Mouse (Mus musculus): ENCODE measurements around the gene Dpyd.

The Dpyd gene

DNA sequence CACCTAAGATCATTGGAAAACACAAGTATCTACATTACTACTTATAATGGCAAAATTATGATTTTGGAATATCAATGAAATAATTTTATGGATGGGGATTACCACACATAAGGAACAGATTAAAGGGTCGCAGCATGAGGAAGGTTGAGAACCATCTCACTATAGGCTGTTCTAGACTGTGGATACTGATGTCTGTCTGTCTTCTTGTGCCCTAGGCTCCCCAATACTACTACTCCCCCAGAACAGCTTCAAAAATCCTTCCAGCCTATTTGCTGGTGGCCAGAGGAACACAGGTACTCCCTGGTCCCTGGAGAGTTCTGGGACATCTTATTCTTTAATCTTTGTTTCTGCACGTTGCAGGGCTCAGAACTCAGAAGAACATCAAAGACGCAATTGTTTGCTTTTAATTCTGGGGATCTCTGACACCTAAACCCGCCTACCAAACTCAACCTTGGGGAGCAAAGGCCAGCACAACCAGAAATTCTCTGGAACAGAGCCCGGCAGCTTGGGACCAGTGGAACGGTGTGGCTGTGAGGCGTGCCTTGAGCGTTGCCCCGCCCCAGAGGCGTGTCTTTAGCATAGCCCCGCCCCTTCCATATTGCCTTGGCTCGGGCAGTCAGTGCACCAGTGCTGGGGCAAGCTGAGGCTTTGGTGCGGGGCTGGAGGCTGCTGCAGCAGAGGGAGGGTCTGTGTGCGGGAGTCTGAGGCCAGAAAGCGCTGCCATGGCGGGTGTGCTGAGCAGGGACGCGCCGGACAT, at the start of gene Dpyd:
Dpyd (plus strand) TSS at position 576 of the 757 bp plus-strand sequence.
- DNase-seq (ENCODE audit: low read depth, low spot score) = no peak

DNA sequence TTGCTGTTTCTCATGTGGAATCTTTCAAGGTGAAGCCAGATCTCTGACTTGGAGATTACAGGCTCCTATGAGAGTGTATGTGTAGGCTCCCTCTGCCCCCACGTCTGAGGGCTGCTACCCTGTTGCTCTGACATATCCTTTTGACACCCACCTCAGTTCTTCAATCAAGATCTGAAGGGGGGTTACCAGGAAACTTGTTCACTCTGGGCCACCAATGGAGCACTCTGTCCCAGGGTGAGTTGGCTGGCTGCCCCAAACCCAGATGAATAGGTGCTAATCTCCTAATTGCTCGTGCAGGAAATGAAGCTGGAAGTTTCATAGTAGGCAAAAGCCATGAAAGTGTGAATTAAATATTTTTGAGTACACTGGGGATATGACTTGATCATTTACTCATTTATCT, 24.3 kb upstream of the Dpyd start:
- DNase-seq (ENCODE audit: low read depth, low spot score) = no peak

DNA sequence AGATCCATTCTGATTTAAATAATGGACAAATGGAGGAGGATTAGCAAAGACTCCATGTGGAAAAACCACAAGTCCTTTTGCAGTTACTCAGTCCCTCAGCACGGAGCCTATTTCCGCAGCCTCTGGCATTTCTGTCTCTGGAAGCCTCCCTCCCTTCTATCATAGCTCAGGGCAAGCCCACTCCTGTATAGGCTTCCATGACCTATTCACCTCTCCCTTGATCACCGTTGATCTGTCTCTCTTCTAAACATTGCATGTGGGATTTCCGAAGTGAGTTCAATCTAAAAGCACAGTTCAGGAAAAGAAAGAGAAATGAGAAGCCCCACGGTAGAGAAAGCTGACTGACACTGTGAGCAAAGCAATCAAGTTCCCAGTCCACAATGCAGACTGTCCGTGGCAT, 20.2 kb upstream of the Dpyd start:
- DNase-seq (ENCODE audit: low read depth, low spot score) = no peak

DNA sequence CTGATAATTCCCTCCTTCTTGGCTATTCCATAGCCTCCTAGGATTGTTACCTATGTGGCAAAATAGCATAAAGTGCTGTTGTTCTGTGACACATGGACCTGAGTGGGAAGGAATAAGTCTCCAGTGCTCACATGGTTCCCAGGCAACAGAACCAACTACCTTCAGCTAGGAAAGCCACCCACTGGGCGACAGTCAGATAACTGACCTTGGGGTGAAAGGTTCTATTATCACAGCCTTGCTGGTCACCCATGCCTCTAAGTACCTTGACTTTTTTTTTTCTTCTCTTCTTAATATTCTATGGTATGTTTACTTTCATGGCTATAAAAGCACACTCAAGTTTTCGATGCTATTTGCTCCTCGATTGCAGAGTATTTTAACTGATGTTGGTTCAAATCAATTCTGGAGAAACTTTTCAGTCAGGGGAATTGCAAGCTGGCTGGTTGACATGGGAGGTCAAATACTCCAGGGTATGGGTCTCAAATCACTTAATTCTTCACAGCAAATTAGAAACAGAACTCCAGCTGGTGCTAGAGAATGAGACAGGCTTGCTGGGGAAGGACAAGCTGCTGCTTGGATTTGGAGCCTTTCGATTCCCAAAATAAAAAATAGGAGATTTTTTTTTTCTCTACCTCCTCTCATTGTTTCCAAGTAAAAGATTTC, 14.2 kb upstream of the Dpyd start:
- DNase-seq (ENCODE audit: low read depth, low spot score) = no peak

DNA sequence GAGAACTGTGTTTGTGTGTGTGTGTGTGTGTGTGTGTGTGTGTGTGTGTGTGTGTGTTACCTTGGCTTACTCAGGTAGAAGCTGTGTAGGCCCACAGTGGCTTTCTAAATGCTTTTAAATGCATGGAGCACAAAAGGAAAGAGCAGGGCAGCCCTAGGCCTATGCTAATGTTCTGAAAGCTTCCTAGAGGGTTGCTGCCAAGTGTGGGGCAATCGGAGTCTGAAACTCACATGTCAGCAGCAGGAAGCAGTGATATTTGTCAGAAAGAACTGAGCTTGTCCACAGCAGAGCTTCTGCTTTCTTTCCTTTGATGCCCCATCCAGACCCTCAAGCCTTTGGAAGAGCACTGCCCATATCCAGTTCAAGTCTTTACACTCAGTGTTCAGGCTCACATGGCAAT, 4.3 kb upstream of the Dpyd start:
- no peak for DNase-seq (ENCODE audit: low read depth, low spot score)

DNA sequence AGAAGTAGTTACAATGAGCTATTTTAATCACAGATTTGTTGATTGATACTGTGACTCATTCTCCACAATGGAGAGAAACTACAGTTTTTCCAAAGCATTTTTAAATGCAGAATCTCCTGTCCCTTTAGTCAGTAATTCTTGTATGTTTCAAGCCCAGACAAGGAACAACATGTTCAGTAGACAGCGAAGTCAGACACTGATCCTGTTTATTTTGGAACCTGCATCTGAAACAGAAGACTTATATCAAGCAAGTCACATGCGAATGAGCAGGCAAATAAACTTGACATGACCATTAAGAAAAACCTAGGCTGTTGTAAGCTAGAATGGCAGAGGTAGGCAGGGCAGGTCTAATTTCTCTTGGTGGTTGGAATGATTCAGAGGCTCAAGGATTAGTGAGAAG, 2.0 kb upstream of the Dpyd start:
- DNase-seq (ENCODE audit: low read depth, low spot score) = no peak

DNA sequence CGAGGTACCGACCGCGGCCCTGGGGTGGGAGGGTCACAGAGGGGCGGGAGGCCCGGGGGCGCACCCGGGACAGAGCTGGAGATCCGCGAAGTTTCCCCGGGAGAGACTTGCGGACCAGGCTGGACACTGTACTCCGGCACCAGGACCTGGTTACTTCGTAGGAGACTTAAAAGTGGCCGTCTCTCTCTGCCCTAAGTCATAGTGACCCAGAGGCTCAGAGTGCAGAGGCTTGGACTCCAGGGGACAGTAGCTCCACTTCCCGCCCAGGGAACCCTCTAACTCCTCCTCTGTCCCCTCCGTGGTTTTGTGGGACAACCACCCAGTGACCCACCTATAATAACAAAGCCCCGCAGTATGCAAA, 362 bp downstream of the Dpyd start:
- DNase-seq (ENCODE audit: low read depth, low spot score) = no peak

DNA sequence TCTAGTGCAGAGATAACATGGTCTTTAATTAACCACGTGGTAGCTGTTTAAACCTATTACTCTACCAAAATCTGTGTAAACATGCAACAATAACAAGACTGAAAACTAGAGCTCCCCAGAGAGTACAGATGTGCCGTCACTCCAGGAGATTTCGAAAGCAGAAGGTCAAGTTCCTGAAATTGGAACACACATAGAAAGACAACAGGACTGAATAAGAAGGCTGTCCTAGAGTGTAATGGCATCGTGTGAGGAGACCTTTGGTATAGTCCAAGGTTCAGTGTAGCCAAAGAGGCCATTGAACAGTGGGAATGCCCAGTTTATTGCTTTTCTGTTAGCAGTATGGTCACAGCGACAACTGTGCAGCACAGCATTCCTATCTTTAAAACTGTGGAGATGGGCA, 4.8 kb downstream of the Dpyd start:
- DNase-seq (ENCODE audit: low read depth, low spot score) = no peak

DNA sequence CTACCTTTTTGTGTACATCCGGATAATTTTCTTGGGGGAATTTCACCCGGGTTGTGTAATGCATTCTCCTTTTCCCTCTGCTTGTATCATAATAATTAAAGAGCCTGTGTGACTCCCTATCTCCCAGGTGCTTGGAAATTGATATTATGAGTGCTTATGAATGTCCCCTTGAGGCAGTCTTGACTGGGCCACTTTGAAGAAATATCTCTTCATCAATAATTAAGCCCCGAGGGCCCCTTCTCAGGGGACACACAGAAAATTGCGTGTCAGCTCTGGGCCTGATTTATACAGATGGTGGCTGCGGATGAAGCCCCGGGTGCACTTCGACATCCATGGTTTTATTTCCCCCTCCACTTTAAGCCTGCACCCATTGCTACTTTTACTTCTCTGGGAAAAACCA, 8.3 kb downstream of the Dpyd start:
- DNase-seq (ENCODE audit: low read depth, low spot score) = no peak

DNA sequence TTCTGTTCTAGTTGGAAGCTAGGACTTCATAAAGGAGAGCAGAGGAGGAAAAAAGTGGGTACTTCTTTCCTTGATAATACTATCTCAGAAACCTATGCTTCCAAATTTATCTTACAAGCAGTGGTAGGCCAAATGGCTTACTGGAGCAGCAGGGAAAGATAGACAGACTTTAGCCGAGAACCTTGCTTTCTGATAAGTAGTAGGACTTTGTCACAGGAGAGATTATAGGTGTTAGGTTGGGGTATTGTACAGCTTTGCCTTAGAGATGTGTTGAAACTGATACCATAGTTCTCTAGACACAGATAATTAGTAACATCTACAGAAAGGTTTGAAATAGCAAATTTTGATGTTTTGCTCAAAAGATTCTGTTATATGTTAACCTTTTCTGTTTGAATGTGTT, 28.6 kb downstream of the Dpyd start:
- no peak for DNase-seq (ENCODE audit: low read depth, low spot score)

DNA sequence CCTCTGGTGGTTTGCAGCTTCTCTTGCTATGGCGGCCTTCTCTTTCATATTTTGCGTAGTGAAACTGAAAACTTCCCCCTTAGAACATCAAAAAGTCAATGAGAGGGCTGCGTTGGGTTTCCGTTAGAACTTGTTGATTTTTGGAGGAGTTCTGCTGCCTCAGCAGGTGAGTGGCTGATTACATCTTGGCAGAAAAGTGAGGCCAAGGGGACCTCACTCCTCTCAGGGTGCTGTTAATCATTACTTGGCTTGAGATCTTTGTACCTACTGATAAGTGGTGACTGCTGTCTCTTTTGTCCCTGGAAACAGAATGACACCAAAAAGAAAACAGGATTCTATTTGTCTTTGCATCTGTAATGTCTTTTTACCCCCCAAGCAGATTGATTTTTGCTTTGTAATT, 32.9 kb downstream of the Dpyd start:
- no peak for DNase-seq (ENCODE audit: low read depth, low spot score)

DNA sequence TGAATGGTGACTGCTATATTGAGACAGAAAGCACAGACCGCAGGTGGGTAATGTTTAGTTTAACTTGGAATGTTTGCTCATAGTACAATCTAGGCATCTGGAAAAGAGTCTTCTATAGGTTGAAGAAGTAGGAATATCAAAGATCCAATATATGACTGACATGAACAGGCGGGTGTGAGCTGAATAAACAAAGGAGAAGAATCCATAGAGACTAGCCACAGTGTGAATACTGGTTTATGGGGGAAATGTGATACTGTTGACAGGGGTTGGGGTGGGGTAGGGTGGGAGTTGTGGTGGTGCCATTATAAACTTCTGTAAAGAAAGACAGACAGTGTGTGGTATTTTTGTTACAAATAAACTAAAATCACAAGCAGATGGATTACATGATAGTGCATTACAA, 33.8 kb downstream of the Dpyd start:
- no peak for DNase-seq (ENCODE audit: low read depth, low spot score)

DNA sequence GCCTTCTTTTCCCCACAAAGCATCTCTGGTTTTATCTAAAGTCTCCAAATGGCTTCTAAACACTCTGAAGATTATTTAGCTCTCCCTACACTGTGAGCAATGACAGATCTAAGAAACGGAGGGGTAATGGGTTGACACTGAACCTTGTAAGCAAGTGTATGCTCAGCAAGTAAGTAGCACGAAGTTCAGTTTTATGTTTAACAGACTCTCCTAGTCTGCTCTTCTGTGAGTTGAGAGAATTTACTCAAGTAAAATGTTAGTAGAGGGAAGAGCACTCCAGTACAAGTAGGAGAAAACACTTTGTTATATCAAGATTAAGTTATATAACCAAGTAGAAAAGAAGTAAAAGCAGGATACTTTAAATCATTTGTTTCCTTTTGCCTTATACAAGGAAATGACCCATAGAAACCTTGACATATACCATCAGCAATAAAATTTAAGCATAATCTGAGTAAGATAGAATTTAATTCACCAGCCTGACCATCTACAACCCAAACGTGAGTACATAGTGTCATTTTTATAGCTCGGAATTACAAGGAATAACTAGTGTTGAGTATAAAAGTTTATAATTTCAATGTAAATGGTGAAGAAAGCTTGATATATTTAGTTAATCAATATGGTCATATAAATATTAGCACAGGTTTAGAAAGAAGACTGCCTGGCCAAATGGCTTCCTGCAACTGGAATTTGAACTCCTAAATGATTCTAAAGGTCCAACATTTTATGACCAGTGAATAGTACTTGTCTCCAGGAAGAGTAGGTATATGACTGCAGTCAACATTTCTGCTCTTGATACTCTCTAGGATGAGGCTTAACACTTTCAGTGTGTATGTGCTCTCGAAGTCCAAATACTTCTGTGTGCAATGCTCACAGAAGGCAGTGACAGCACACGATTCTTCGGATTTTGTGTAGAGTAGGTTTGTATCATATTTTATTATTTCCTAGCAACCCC, 40.0 kb downstream of the Dpyd start:
- DNase-seq (ENCODE audit: low read depth, low spot score) = no peak

DNA sequence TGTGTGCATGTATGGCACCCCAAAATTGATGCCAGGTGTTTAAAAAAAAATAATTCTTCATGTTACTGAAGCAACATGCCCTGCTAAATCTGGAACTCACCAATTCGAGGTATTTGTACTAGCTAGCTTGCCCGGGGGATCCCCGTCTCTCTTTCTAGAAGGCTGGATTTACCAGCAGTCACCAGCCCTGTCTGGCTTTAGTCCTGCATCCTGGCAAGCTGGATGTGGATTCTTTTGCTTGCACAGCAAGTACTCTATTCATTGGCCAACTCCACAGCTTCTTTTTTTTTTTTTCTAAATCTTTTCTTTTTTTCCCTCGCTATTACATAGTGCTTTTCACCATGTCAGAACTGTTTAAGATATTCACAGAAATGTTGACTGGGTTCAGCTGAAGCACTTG, 46.8 kb downstream of the Dpyd start:
- no peak for DNase-seq (ENCODE audit: low read depth, low spot score)

DNA sequence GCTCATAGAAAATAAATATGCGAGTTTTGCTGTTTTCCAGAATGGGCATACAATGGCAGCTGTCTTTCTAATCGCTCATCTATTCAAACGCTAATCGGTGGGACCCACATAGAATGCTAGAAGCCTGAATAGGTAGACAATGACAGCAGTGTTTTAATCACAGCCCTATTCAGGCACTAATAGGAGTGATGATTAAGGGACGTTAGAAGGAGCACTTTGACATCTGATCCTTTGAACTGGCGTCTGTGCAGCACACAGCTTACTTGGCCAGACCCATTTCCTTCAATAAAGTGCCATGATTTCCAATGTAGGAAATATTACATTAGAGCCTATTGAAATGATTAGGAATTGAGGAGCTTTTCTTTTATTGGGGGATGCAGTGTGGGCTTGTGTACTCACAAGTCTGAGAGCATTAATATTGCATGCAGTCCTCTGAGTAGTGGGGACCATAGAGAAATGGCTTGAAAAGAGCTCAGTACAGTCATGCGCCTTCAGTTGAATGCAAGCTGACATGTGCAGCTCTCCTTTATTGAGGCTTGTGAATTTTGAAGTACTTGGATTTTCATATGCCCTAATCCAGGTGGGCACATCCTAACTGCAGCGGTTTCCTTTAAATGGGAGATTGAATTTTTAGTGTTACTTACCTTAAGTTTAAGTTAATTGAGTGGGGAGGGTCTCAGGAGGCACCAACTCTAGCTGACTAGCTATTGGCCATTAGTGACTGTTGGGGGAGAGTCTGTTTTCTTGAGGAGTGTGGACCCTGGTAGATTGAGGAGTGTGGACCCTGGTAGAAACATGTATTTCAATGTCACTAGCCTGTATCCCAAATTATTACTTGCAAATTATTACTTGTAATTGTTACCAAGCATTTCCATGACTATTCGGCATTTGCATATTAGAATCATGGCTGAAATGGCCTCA, 64.8 kb downstream of the Dpyd start:
- DNase-seq (ENCODE audit: low read depth, low spot score) = peak; percentile 32

DNA sequence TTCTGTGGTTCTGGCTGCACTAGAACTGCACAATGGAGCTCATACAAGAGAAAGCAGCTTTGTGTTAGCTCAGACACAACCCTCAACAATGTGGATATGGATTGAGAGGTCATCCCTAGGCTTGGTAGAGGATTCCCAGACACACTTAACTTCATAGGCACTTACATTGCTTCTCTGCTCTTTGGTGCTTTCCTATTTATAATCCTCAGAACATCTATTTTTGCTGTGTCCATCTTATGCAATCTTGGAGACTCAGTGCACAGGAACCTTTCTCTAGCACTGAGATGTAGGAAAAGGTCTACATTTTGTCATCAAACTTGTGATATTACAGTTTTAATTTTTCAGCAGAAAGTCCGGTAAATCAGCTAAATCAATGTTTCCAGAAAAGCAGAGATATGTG, 67.8 kb downstream of the Dpyd start:
- no peak for DNase-seq (ENCODE audit: low read depth, low spot score)

DNA sequence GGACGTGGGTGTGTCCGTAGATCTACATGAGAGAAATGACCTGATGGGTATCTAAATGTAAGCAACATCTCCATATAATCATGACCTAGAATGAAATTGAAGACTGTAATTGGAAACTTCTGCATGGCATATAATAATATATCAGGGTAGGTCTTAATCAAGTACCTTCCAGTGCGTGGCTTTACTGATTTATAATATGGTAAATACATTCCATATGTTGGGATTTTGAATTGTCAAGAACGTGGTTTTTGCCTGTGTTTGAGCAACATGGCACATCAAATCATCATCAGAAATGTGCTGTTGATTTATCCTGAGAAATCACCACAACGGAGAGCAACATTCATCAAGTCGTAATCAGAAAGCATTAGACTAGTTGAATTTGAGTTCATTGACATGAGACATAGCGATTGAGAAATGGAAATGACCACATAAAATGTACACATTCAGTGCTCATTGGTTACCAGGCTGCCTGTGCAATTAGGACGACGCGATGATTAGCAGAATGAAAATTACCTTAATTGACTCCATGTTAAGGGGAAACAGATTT, 84.2 kb downstream of the Dpyd start:
- no peak for DNase-seq (ENCODE audit: low read depth, low spot score)

DNA sequence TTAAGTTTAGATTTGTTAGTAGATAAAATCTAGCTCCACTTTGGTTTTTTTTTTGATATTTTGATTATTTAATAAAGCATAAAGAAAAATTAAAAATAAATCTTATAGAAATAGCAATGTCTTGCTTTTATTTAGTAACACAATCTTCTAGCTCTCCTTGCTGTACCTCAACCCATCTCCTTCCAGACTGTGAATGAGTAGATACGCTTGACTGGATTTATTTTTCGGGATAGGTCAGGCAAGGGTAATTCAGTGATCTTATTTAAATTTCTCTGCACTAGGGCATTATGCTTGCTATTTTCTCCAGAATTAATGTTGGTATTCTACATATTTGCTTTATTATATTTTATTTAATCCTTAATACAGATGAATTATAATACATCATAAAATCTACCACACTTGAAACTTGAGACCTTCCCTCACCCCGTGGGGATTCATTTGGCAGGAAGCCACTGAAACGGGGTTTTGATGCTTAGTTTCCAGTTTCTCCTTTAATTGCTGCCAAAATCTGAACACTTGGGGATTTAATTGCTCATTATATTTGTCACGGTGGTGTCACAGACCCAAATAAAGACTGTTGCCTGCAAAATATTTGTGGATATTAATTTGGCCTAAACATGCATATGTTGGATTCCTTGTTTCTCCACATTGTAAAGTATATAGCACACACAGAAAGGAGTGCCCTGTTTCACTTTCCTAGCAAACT, 102.2 kb downstream of the Dpyd start:
- DNase-seq (ENCODE audit: low read depth, low spot score) = no peak

DNA sequence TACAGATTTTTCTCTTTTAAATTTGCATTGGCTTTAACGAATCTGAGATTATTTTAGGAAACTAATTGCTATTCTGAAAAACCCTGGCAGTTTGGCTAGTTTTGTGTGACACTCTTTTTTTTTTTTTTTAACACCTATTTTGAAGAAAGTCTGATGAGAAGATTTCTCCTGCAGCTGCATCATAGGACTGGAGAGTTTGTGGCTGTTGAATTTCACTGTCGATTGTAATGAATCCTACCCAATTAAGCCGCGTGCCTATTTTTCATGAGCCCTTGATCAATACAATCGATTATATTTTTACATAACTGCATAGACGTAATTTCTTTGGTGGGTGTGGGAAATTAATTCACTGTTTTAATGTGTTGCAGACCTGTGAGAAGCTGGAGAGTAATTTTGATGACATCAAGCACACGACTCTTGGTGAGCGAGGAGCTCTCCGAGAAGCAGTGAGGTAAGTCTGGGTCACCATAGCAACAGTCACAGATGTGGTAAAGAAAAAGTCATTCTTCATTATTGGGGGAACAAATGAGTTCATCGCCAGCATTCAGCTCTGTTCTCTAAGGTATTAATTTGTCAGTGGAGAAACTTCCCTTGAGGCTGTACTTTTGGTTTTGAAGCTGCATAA, 112.3 kb downstream of the Dpyd start:
- DNase-seq (ENCODE audit: low read depth, low spot score) = no peak

DNA sequence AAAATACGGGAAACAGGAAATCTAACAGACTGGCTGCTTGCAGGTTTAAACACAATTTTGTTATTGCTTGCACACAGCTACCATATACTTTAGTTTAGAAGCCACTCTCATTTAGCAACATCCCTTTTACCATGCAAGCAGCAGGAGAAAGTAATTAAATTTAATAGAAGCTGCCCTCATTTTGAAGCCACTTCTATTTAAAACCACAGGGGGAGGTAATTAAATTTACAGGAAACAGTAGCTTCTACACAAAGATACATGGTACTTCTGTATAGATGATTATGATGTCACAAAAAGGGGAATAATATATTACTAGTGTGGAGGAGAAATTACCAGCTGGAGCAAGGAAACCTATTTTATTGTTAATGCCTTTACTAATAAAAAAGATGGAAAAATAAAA, 113.5 kb downstream of the Dpyd start:
- no peak for DNase-seq (ENCODE audit: low read depth, low spot score)

Measured in brain, embryonic 18.5 days (tissue).